Mouse (Mus musculus) sigmoid colon, adult 10 weeks (tissue): ENCODE measurements around the gene Rad9a. TPM values are rescaled to one million over a fixed set of nuclear protein-coding genes. Genes with fewer than 3 reads are reported as not detected.

Experiments used
- polyA plus RNA-seq: library from polyadenylated mRNA; stranded (reverse); fragments of 350-450 nt; fragmentation: Illumina TruSeq; extraction: RNeasy Lipid Tissue Mini Kit (QIAGEN cat#74804); gene quantifications from one replicate; pipeline ENCODE4 v1.2.3, GENCODE M21; 2014; ENCODE audit warnings: low read depth, low replicate concordance

Rad9a gene
- polyA plus RNA-seq, result 2.5 TPM

DNA sequence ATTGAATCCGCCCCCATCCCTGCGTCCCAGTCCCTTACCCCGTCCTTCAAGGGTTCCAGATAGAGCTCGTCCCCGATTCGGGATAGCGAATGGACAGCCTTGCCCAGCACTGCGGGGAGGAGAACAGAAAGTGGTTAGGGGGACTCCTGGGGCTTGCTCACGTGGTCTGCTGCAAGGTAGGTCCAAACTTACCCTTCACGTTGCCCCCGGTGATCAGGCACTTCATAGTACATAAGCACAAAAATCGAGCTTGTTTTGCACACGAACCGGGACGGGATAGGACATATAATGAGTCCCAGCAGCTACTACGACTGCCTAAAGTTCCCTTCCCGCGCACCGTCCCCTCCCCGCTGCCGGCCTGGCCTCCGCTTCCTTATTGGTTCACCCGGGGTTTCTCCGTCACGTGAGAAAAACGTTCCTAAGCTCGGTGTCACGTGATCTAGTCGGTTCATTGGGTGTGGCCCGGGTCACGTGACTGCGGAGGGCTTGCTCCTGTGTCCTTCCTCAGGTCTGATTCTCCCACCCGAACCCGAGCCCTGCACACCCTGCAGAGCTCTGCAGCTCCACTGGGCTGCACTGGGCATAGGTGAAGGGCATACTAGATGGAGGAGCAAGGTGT, at the start of gene Rad9a:
Gene Rad9a (minus strand): TSS at position 372 of the 619 bp plus-strand sequence.

DNA sequence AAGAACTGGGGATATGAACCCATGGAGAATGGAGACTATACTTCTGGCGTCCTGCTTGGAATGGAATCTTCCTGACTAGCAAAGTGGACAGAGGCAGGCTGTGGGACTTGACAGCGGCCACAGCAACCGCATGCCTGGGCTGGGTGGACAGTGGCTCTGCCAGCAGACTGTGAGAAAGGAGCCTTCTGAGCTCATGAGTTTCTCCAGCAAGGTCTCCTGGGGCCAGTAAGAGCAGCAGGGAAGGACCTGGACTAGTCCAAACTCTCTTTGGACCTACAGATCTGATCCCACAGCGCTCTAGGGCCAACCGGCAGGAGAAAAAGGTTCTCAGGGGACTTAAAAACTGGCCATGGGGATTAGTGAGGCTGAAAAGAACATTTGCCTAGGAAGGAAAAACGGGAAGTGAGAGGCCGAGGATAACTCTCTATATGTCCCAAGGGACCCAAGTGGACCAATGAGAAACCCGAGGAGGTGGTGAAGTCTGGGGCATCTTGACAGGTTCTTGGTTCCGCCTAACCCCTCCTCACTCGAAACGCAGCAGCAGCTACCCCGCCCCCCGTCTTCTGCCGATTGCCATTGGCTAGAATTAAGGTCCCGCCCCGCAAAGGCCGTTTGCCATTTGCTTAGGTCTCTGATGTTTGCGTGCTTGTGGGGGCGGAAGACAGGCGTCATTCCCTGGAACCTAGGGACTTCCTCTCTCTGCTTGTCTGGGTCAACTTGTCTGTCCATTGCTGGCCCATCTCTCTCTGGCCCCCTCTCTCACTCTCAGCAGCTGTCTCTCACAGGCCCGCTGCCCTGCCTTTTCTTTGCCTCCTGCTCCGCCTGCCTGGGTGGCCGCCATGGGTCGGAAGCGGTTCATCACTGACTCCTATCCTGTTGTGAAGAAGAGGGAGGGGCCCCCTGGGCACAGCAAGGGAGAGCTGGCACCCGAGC, 30.1 kb upstream of the Rad9a start, which contains the start of gene Pold4:
Gene Pold4 (plus strand): TSS at position 647 of the 933 bp plus-strand sequence.

DNA sequence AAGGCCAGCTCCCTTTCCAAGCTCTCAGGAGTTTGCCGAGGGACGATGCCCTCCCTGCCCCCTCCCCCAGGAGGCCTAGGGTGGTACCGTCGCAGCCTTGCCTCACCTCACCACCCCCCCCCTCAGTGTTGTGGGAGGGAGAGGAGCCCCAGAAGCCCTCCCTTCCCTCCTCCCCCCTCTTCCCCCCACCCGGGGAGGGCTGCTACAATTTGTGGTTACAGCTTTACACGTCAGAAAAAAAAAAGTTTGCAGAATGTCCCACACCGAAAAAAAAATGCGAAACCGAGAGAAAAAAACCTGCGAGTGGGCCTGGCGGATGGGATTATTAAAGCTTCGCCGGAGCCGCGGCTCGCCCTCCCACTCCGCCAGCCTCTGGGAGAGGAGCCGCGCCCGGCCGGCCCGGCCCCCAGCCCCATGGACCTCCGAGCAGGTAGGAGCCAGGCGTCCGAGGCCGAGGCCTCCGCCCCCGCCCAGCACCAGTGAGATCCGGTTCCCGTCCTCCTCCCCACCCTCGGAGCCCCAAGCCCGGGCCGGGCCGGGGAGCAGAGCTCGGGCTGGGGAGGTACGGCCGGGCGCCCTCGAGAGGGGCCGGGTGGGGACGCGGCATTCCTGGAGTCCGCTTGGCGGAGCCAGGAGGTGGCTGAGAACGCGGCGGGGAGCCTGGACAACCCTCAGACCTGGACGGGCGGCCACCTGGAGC, 12.8 kb upstream of the Rad9a start, which contains the start of the genes Clcf1 and AC109138.7:
Gene Clcf1 (plus strand): TSS at position 168 of the 700 bp plus-strand sequence.
Gene AC109138.7 (plus strand): TSS at position 287 of the 700 bp plus-strand sequence.

DNA sequence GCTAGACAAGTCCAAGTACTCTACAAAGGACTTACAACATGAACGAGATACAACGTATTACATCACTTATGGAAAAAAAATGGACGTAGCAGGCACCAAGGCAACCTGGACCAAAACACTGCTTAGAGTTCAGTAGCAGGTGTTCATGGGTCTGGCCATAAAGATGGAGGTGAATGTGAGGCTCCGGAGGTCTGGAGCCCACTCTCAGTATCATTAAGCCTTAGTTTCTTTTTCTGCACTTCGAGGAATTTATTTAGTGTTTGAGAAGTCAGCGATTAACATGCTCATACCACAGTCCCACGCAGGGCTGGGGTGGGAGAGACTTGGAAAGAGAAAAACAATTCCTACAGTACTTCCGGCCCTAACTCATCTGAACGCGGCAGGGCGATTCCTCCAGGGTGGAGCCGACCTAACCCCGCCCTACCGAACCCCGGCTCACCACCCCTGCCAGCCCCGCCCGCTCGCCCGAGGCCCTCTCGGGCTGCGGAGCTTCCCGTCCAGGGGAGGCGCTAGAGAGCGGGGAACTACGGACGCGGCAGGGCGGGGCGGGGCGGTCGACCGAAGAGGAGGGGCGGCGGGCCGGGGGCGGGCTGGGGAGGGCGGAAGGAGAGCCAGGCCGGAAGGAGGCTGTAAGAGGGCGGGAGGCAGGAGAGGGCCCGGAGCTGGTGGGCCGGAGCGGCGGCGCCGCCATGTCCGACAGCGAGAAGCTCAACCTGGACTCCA, 9.8 kb downstream of the Rad9a start, which contains the start of gene Ppp1ca:
Gene Ppp1ca (plus strand): TSS at position 538 of the 723 bp plus-strand sequence.

DNA sequence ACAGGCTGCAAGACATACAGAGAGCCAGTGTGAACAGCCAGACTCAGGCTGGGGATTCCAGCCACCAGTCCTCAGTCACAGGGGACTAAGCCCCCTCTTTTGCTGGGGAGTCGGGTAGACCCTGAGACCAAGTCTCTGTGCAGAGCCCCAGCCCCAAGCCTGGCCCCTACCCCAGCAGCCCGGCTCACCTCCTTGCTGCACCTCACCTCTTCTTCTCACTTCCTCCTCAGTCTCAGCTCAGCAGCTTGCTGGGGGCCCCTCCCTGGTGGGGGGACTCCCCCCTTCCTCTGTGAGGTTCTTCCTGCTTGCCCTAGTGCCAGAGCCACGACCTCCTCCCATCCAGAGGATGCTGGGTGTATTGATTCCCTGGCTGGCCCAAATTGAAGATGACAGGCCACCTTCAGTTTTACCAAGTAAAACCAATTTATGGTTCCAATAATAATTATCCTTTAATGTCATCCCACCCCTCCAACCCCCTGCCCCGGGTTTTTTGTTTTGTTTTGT, 10.6 kb downstream of the Rad9a start, which contains the start of gene Tbc1d10c:
Gene Tbc1d10c (minus strand): TSS at position 454 of the 504 bp plus-strand sequence.

DNA sequence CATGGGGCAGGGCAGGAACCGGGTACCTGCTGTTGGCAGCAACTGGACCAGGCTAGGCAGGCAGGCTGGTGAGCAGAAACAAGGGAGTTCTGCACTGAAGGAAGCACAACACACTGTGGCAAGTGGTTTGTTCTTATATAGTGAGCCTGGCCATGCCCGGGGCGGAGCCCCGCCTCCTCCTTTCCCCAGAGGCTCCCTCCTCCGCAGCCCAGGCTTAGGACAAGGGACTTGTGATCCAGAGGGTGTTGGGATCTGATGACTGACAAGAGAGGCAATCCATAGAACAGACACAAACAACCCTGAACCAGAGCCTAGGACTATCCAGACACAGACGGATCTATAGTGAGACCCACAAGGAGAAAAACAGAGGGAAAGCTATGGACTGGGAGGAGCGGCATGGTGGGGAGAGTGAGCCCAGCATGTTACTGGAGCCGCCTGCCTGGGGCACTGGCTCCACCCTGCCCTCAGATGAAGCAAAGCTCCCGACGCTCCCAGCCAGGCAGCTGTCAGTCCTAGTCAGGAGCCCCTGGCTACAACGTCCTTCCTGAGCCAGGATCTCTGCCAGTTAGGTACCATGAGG, 26.0 kb downstream of the Rad9a start, which contains the start of gene Carns1:
Gene Carns1 (minus strand): TSS at position 112 of the 580 bp plus-strand sequence.

DNA sequence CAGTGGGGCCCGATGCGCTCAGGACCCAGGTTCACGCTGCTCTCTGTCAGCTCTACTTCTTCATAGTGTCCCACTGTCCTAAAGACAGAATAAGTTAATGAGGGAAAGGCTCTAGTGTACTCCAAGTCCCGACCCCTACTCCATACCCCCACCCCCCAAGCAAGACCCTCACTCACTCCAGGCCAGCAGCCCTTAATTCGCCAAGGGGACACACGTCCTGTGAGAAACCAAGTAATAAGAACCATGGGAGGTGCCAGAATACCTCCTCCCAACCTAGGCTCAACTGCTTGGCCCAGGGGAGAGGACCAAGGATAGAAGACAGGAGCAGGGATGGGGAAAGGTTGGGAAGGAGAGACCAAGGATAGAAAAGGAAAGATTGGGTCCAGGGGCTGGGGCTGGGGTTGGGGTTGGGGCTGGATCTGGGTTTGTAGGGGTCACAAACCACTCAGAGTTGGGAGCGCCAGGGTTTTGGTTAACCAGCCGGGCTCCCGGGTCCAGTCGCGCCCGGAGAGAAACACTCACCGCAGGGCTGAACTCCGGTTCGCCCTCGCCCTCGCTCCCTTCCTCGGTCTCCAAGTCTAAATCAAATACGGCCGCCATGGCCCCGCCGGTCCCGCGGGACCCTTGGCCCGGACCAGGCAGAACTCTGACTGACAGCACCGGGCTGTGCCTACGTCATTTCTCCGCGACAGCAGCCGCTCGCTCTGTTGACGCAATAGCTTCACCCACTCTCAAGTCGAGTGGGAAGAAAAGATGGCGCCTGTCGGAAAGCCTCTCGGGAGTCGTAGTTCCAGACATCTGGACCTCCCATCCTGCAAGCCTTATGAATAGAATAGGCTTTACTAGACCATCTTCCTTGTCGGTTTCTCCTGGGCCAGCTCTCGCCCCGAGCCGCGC, 38.6 kb downstream of the Rad9a start, which contains the start of gene Rps6kb2:
Gene Rps6kb2 (minus strand): TSS at position 709 of the 897 bp plus-strand sequence.

DNA sequence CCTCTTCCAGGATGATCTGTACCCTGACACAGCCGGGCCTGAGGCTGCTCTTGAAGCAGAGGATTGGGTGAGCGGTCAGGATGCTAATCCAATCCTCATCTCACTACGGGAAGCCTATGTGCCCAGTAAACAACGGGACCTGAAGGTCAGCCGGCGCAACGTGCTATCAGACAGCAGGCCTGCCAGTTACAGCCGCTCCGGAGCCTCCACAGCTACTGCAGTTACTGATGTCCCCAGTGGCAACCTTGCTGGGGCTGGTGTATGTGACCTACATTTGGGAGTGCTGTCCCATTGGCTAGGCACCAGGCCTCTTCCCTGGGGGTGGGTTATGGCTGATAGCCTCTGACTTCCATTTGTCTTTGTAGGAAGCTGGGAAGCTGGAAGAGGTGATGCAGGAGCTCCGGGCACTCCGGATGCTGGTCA, 48.2 kb downstream of the Rad9a start, which contains the start of gene Ptprcap:
Gene Ptprcap (plus strand): TSS at position 373 of the 423 bp plus-strand sequence.

DNA sequence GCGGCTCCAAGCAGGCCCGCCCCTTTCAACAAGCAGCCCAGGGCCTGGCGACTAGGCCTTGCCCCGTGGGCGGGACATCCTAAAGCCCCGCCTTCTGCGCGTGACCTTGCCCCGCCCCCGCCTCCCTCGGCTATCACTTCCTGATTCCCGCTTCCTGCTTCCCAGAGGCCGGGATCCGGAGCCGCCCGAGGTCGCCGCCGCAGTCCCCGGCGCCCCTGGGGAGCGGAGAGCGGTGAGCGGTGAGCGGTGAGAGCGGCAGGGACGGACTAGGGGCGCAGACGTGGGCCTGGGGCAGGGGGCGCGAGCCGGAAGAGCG, 53.0 kb downstream of the Rad9a start, which contains the start of gene Coro1b:
Gene Coro1b (plus strand): TSS at position 129 of the 316 bp plus-strand sequence.

Other genes with a start within 250 kb of the Rad9a start
- gene Aldh3b3, start 243.0 kb downstream of the Rad9a start, polyA plus RNA-seq, result not detected
- gene Aldh3b2, start 229.3 kb downstream of the Rad9a start, polyA plus RNA-seq, result 0.44 TPM
- gene Acy3, start 215.1 kb downstream of the Rad9a start, polyA plus RNA-seq, result 1.1 TPM
- gene Tbx10, start 208.9 kb downstream of the Rad9a start, polyA plus RNA-seq, result not detected
- not detected for gene Nudt8, start 201.1 kb downstream of the Rad9a start, polyA plus RNA-seq
- 0.47 TPM for gene Gm49405, start 201.0 kb downstream of the Rad9a start, polyA plus RNA-seq
- gene Doc2g, start 198.3 kb downstream of the Rad9a start, polyA plus RNA-seq, result not detected
- gene Ndufv1, start 188.9 kb downstream of the Rad9a start, polyA plus RNA-seq, result 8.4 TPM
- gene Gstp1, start 163.7 kb downstream of the Rad9a start, polyA plus RNA-seq, result 27.6 TPM
- 2.6 TPM for gene Gstp2, start 155.6 kb downstream of the Rad9a start, polyA plus RNA-seq
- gene Gstp3, start 142.1 kb downstream of the Rad9a start, polyA plus RNA-seq, result not detected
- not detected for gene Cabp2, start 120.1 kb downstream of the Rad9a start, polyA plus RNA-seq
- 4.7 TPM for gene Cdk2ap2, start 104.5 kb downstream of the Rad9a start, polyA plus RNA-seq
- 0.63 TPM for gene Pitpnm1, start 101.7 kb downstream of the Rad9a start, polyA plus RNA-seq
- gene Aip, start 75.8 kb downstream of the Rad9a start, polyA plus RNA-seq, result 0.47 TPM
- gene Gpr152, start 61.9 kb downstream of the Rad9a start, polyA plus RNA-seq, result not detected
- gene Cabp4, start 57.6 kb downstream of the Rad9a start, polyA plus RNA-seq, result 0.66 TPM
- gene Coro1b, start 53.0 kb downstream of the Rad9a start, polyA plus RNA-seq, result 53.4 TPM
- 10.0 TPM for gene Ptprcap, start 48.1 kb downstream of the Rad9a start, polyA plus RNA-seq
- 3.2 TPM for gene Rps6kb2, start 38.3 kb downstream of the Rad9a start, polyA plus RNA-seq
- gene Carns1, start 26.2 kb downstream of the Rad9a start, polyA plus RNA-seq, result 1.9 TPM
- gene Tbc1d10c, start 10.4 kb downstream of the Rad9a start, polyA plus RNA-seq, result 1.2 TPM
- gene Ppp1ca, start 9.6 kb downstream of the Rad9a start, polyA plus RNA-seq, result 90.7 TPM
- gene Clcf1, start 12.6 kb upstream of the Rad9a start, polyA plus RNA-seq, result 0.44 TPM
- gene AC109138.7, start 12.7 kb upstream of the Rad9a start, polyA plus RNA-seq, result not detected
- not detected for gene Pold4, start 30.2 kb upstream of the Rad9a start, polyA plus RNA-seq
- gene Ssh3, start 67.5 kb upstream of the Rad9a start, polyA plus RNA-seq, result 9.6 TPM
- gene Ankrd13d, start 81.5 kb upstream of the Rad9a start, polyA plus RNA-seq, result not detected
- gene Grk2, start 104.6 kb upstream of the Rad9a start, polyA plus RNA-seq, result 17.6 TPM
- gene Kdm2a, start 196.6 kb upstream of the Rad9a start, polyA plus RNA-seq, result 81.4 TPM
- 0.91 TPM for gene Rhod, start 237.8 kb upstream of the Rad9a start, polyA plus RNA-seq